Mouse (Mus musculus) liver, embryonic 18 days (tissue): ENCODE data around the gene Chka. TPM values are rescaled to one million over a fixed set of nuclear protein-coding genes. Genes with fewer than 3 reads are reported as not detected.

Experiments used
- polyA plus RNA-seq: library from polyadenylated mRNA; depleted of rRNA; stranded (reverse); fragments of >200 nt; gene quantifications from 2 replicates; pipeline ENCODE4 v1.2.3, GENCODE M21; 2012; rRNA removed

The Chka gene
- 36.1 and 46.3 TPM in 2 replicates for polyA plus RNA-seq

DNA sequence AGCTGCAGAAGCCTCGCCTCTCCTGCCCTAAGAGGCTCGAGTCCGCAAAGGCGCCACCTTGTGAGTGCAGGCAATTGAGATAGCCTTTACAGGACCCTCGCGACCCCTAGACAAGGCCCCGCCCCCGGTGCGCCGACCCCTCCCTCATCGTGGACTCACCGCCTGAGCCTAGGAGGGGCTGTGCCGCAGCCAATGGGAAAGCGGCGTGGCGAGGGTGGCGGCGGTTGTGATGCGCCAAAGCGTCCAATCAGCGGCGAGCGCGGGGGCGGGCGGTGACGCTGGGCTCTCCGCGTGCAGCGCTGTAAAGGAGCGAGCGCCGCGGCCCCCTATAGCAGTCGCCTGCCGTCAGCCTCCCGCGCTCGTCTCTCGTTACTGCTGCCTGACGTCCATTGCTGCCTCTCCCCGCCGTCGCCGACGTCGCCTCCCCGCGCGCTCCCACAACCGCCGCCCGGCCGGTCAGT is at the start of gene Chka:
Chka (plus strand) TSS at position 272 of the 461 bp plus-strand sequence.

DNA sequence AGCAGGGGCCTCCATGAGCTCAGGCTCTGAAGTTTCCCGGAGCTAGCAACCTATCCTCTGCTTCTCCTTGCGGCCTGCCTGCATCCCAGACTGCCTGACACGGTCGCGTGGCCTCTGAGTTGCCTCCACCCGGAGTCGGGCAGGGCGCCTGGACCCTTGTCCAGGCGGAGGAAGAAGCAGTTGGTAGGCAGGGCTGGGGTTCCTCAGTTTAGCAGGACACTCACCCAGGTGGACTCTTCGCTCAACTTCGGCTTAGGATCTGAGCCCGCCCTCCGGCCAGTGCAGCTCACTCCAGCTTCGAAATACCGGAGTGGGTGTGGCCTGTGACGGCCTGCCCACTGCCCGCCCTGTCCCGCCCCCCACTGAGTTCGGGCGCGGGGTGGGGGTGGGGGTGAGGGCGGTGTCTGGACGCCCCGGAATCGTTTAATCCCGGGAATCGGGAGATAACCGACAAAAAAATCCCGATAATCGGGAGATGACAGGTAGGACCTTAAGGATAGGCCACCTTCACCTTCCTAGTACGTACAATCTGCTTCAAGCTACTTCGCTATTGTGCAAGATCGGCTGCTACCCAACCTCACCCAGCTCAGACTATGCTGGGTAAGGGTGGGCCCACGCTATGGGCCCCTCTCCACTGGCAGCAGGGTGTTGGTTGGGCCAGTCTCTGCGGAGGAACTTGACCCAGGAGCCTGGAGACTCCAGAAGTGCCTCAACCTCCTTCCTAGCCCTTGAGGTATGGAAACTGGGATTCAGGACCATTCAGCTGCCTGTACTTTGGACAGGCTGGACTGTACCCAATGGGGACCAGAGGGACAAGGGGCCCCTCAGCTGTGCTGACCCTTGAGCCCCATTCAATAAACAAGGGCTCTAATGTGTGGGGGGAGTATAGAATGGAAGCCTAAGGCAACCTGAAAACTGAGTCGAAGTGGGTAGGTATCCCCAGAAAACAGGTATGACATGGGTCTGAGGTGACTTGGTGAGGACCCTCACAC is 55.5 kb downstream of the Chka start, which contains the start of gene Tcirg1:
Tcirg1 (minus strand) TSS at position 339 of the 992 bp plus-strand sequence.

DNA sequence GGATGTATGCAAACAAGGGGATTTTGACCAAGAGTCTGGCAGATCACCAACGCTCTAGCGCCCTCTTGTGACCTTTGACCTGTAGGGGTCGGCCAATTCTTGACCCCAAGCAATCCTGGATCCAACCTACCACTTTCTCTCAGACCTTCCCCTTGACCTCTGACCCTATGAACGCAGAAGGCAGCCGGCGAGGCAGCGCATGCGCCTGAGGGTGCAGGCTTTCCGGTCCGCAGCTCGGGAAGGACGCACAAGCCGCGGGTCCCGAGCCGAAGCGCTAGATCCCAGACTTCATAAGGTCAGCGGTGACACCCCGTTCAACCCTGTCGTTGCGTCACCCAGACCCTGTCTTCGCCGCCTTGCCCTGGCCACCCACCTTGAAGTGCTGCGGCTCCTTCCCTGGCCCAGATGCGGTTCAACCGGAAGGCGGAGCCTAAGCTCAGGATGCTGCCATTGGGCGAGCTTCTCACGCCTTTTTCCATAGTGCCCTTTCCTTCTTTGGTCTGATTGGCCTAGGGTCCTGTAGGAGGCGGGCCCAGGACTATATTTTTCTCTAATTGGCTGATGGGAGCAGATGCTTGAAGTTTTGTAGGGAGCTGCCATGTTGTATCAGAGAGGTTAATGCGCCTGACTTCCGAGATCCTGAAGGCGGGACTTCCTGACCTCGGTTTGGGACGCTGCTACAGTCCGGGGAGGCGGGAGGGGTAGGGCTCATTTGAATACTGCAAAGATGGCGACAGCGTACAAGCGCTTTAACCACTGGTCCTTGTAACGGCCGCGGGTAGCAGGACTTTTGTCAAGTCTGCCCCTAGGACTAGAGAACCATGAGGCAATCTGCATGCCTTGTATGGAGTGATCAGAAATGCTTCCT is 61.0 kb downstream of the Chka start, which contains the start of gene Ndufs8:
Ndufs8 (minus strand) TSS at position 438 of the 868 bp plus-strand sequence.

DNA sequence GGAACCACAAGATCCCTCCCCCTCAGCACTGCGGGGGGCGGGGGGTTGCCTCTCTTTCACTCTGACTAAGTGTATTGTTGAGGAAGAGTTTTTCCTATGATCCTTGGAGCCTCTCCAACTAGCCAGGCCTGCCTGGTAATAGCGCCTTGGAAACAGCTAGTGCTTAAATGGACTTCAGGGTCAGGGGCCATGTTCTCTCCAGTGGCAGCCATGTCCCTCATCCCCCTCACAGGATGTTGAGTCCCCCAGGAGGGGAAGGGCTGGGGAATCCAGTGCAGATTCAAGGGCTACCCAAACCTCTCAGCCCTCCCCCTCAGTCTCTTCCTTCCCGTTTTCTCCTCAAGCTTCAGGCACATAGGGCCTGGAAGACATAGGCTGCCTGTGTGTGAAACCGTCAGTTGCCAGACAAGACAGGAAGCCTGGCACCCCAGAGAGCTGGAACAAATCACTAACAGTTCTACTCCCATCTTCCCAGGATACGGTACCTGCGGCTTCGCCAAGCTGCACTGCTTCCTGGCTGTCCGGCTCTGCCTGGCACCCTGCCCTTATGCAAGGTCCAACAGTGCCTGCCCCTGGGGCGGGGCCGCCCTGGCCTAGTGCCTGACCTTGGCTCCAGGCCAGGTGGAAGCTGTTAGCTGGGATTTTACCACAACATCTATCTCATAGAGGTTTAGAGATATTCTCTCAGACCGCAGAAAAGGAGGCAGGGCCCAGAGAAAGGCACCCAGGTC is 77.8 kb downstream of the Chka start, which contains the start of gene Aldh3b1:
Aldh3b1 (minus strand) TSS at position 598 of the 731 bp plus-strand sequence.

DNA sequence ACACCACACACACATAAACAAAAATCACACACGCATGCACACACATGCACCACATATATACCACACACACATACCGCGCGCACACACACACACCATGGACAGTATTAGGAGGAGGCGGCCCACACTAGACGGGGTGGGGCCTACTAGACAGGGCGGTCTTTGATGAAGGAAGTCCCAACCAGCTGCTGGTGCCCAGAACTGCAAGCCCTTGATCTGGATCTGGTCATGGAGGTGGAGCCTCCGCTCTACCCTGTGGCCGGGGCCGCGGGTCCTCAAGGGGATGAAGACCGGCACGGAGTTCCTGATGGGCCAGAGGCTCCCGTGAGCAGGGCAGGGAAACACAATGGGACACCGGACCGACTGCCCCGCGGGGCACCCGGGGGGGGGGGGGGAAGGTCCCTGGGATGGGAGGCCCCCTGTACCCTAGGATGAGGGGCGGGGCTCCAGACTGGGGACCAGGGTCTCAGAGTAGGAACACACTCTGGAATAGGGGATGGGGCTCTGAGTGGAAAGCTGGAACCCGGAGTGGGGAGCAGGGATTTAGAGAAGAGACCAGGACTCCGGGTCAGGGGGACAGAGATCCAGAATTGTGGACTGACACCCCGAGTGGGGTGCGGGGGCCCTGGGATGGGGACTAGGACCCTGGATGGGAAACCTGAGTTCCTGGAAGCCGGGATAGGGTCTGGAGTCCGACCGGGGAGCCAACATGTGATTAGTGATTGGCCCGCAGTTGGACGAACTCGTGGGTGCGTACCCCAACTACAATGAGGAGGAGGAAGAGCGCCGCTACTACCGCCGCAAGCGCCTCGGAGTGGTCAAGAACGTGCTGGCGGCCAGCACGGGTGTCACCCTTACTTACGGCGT is 83.7 kb downstream of the Chka start, which contains the start of gene Unc93b1:
Unc93b1 (plus strand) TSS at position 155 of the 864 bp plus-strand sequence.

Other genes starting within 250 kb of the Chka start
- 8.4 and 11.5 TPM in 2 replicates for gene Lrp5, start 165.2 kb upstream of the Chka start, polyA plus RNA-seq
- 27.1 and 30.3 TPM in 2 replicates for gene 1810055G02Rik, start 143.5 kb upstream of the Chka start, polyA plus RNA-seq
- 7.2 and 7.8 TPM in 2 replicates for gene Kmt5b, start 84.4 kb upstream of the Chka start, polyA plus RNA-seq
- gene Tcirg1, start 55.4 kb downstream of the Chka start, polyA plus RNA-seq: 87.5 and 103 TPM in 2 replicates
- gene Ndufs8, start 61.0 kb downstream of the Chka start, polyA plus RNA-seq: 113 and 118 TPM in 2 replicates
- 9.4 and 9.6 TPM in 2 replicates for gene Aldh3b1, start 78.0 kb downstream of the Chka start, polyA plus RNA-seq
- gene Unc93b1, start 83.4 kb downstream of the Chka start, polyA plus RNA-seq: 56.6 and 56.7 TPM in 2 replicates
- 0.14 and 0.28 TPM in 2 replicates for gene Aldh3b3, start 106.9 kb downstream of the Chka start, polyA plus RNA-seq
- 0.11 and 0.17 TPM in 2 replicates for gene Aldh3b2, start 120.6 kb downstream of the Chka start, polyA plus RNA-seq
- 11.6 and 14.0 TPM in 2 replicates for gene Acy3, start 134.8 kb downstream of the Chka start, polyA plus RNA-seq
- not detected in 2 replicates for gene Tbx10, start 141.0 kb downstream of the Chka start, polyA plus RNA-seq
- gene Nudt8, start 148.8 kb downstream of the Chka start, polyA plus RNA-seq: 2.2 and 2.5 TPM in 2 replicates
- gene Gm49405, start 148.9 kb downstream of the Chka start, polyA plus RNA-seq: 0.61 and 0.75 TPM in 2 replicates
- 1.7 and 2.2 TPM in 2 replicates for gene Doc2g, start 151.5 kb downstream of the Chka start, polyA plus RNA-seq
- 80.0 and 84.9 TPM in 2 replicates for gene Ndufv1, start 161.0 kb downstream of the Chka start, polyA plus RNA-seq
- gene Gstp1, start 186.2 kb downstream of the Chka start, polyA plus RNA-seq: 320 and 356 TPM in 2 replicates
- gene Gstp2, start 194.2 kb downstream of the Chka start, polyA plus RNA-seq: 5.6 and 7.9 TPM in 2 replicates
- 225 and 276 TPM in 2 replicates for gene Gstp3, start 207.8 kb downstream of the Chka start, polyA plus RNA-seq
- gene Cabp2, start 229.8 kb downstream of the Chka start, polyA plus RNA-seq: 0.32 and 0.84 TPM in 2 replicates
- gene Cdk2ap2, start 245.4 kb downstream of the Chka start, polyA plus RNA-seq: 72.2 and 73.8 TPM in 2 replicates
- 13.3 and 16.3 TPM in 2 replicates for gene Pitpnm1, start 248.2 kb downstream of the Chka start, polyA plus RNA-seq